Mouse (Mus musculus) MEL (cell line): Measurements from ENCODE around the gene Angptl8. TPM values are rescaled to one million over a fixed set of nuclear protein-coding genes. Genes with fewer than 3 reads are reported as not detected.

Experiments
- DNase-seq: peaks from one replicate; pipeline ENCODE4 v3.0.0; 2011; ENCODE audit warnings: low read depth, low spot score
- H3K27ac ChIP-seq: 2 replicates; pipeline ENCODE4 v1.5.1; 2012; ENCODE audit warnings: low read depth, mild to moderate bottlenecking, control low read depth, low read length, moderate library complexity; ENCODE audit not compliant: control insufficient read depth
- H3K27me3 ChIP-seq, 2 experiments: fragments of 150-350 bp in 1 of 2; sonication (generic) in 1 of 2; 2 replicates each; pipeline ENCODE4 v1.6.1; 2012; ENCODE audit warnings: low read length in 2 of 2, mild to moderate bottlenecking in 2 of 2, improper control_type of control experiment in 1 of 2, moderate library complexity in 1 of 2; ENCODE audit not compliant: insufficient read depth in 2 of 2, control insufficient read depth in 1 of 2
- H3K36me3 ChIP-seq, 2 experiments: 2 replicates each; pipeline ENCODE4 v1.6.1; 2012 to 2014; ENCODE audit warnings: low read length in 2 of 2, improper control_type of control experiment in 1 of 2, inconsistent platforms in 1 of 2, mild to moderate bottlenecking in 1 of 2; ENCODE audit not compliant: insufficient read depth in 2 of 2, control insufficient read depth in 1 of 2
- H3K4me1 ChIP-seq, 2 experiments: fragments of 150-350 bp in 1 of 2; sonication (generic) in 1 of 2; 2 replicates each; pipeline ENCODE4 v1.6.1; 2012; ENCODE audit warnings: low read length in 2 of 2, improper control_type of control experiment in 1 of 2, mild to moderate bottlenecking in 1 of 2; ENCODE audit not compliant: insufficient read depth in 2 of 2, control insufficient read depth in 1 of 2
- H3K4me3 ChIP-seq, 2 experiments: fragments of 150-350 bp in 1 of 2; sonication (generic) in 1 of 2; 2 replicates each; pipeline ENCODE4 v1.5.1; 2012; ENCODE audit warnings: low read depth in 2 of 2, low read length in 2 of 2, mild to moderate bottlenecking in 2 of 2, moderate library complexity in 2 of 2, control low read depth in 1 of 2, improper control_type of control experiment in 1 of 2; ENCODE audit not compliant: control insufficient read depth in 1 of 2, insufficient read depth in 1 of 2
- H3K79me2 ChIP-seq: 2 replicates; pipeline ENCODE4 v1.6.1; 2012; ENCODE audit warnings: mild to moderate bottlenecking, low read length, moderate library complexity; ENCODE audit not compliant: control insufficient read depth, poor library complexity, insufficient read depth
- H3K9ac ChIP-seq: 2 replicates; pipeline ENCODE4 v1.6.1; 2012; ENCODE audit warnings: low read depth, mild to moderate bottlenecking, control low read depth, low read length, moderate library complexity; ENCODE audit not compliant: control insufficient read depth, poor library complexity, severe bottlenecking
- H3K9me3 ChIP-seq: fragments of 150-350 bp; sonication (generic); replicated peaks from 2 replicates; pipeline ENCODE4 v1.6.1; 2012; ENCODE audit warnings: mild to moderate bottlenecking, low read length, improper control_type of control experiment, moderate library complexity; ENCODE audit not compliant: insufficient read depth
- CHD2 ChIP-seq: IDR thresholded peaks from 2 replicates; pipeline ENCODE4 v1.6.1; 2011; ENCODE audit warnings: low read length, improper control_type of control experiment
- ETS1 ChIP-seq: IDR thresholded peaks from 2 replicates; pipeline ENCODE4 v1.6.1; 2012; ENCODE audit warnings: low read depth, mild to moderate bottlenecking, inconsistent platforms, low read length, improper control_type of control experiment, moderate library complexity
- MAZ ChIP-seq: IDR thresholded peaks from 2 replicates; pipeline ENCODE4 v1.6.1; 2012; ENCODE audit warnings: low read depth, mild to moderate bottlenecking, inconsistent platforms, low read length, improper control_type of control experiment
- MEF2A ChIP-seq: IDR thresholded peaks from 2 replicates; pipeline ENCODE4 v1.6.1; 2014; ENCODE audit warnings: low read depth, mild to moderate bottlenecking, inconsistent platforms, low read length, improper control_type of control experiment; ENCODE audit not compliant: poor library complexity, insufficient replicate concordance, severe bottlenecking; ENCODE audit errors: extremely low read depth
- MXI1 ChIP-seq: IDR thresholded peaks from 2 replicates; pipeline ENCODE4 v1.6.1; 2011; ENCODE audit warnings: mild to moderate bottlenecking, low read depth, low read length, improper control_type of control experiment
- MYC ChIP-seq: IDR thresholded peaks from 2 replicates; pipeline ENCODE4 v1.6.1; 2011; ENCODE audit warnings: low read depth, mild to moderate bottlenecking, low read length, improper control_type of control experiment, moderate library complexity
- NELFE ChIP-seq: IDR thresholded peaks from 2 replicates; pipeline ENCODE4 v1.6.1; 2011; ENCODE audit warnings: low read depth, low read length, improper control_type of control experiment
- RCOR1 ChIP-seq: IDR thresholded peaks from 2 replicates; pipeline ENCODE4 v1.6.1; 2012; ENCODE audit warnings: low read depth, mild to moderate bottlenecking, inconsistent platforms, low read length, improper control_type of control experiment
- SMC3 ChIP-seq: IDR thresholded peaks from 2 replicates; pipeline ENCODE4 v1.6.1; 2011; ENCODE audit warnings: low read depth, low read length, improper control_type of control experiment
- UBTF ChIP-seq: IDR thresholded peaks from 2 replicates; pipeline ENCODE4 v1.6.1; 2012; ENCODE audit warnings: low read depth, mild to moderate bottlenecking, inconsistent platforms, low read length, improper control_type of control experiment, moderate library complexity, borderline replicate concordance; ENCODE audit not compliant: insufficient read depth
- USF1 ChIP-seq: IDR thresholded peaks from 2 replicates; pipeline ENCODE4 v1.6.1; 2014; ENCODE audit warnings: low read depth, mild to moderate bottlenecking, inconsistent platforms, low read length, improper control_type of control experiment, moderate library complexity
- ZKSCAN1 ChIP-seq: IDR thresholded peaks from 2 replicates; pipeline ENCODE4 v1.6.1; 2012; ENCODE audit warnings: low read depth, mild to moderate bottlenecking, inconsistent platforms, low read length, improper control_type of control experiment, moderate library complexity
- polyA plus RNA-seq, 2 experiments: library from polyadenylated mRNA; stranded (reverse) in 1 of 2; unstranded in 1 of 2; fragments of >175 nt in 1 of 2; fragments of >200 nt in 1 of 2; gene quantifications; 2 replicates each; pipeline versions ENCODE4 v1.2.1 to v1.2.4; 2012; ENCODE audit warnings: low replicate concordance in 2 of 2, low read depth in 1 of 2; ENCODE audit not compliant: insufficient read length in 2 of 2, insufficient read depth in 1 of 2, missing spikeins in 1 of 2
- total RNA-seq: library from RNA; depleted of rRNA; stranded (reverse); fragments of 300-350 nt; gene quantifications from 2 replicates; pipeline ENCODE4 v1.2.3, GENCODE M21; 2012

Angptl8 gene
- total and polyA plus RNA-seq, 3 experiments, result 0.25 TPM; not detected in 2

GRCm38 (mm10) chr9:21849691-21850677 lies 14.7 kb downstream of the Angptl8 start:
- no peak overlapping the region for H3K4me3 ChIP-seq
- no peak overlapping the region for H3K9ac ChIP-seq

GRCm38 (mm10) chr9:21851084-21851483 lies 15.8 kb downstream of the Angptl8 start:
- Histone ChIP-seq H3K4me1 (no peaks in the 10 kb centered on the region), H3K27ac (no peak overlapping the region), H3K9me3 (no peaks in the 10 kb centered on the region), H3K79me2 (no peaks in the 10 kb centered on the region; the same call in 1 of the 2 replicates), H3K9ac (no peak overlapping the region), H3K27me3 (peaks cover 0 to 4% of the 10 kb centered on the region in 2 experiments; a peak in 2 of 4 replicates), H3K4me3 (no peak overlapping the region), H3K36me3 (peaks cover 0 to 3% of the 10 kb centered on the region in 2 experiments; a peak in 1 of 4 replicates)
- TF ChIP-seq NELFE, result no peak
- TF ChIP-seq MAZ, result no peak
- no peak for TF ChIP-seq MYC
- no peak for TF ChIP-seq UBTF
- TF ChIP-seq MXI1, result peak; percentile 6; the same call in 1 of the 2 replicates
- no peak for DNase-seq

More at GRCm38 (mm10) chr9:21849691-21850677, 14.7 kb downstream of the Angptl8 start:
- Histone ChIP-seq H3K9me3 (no peaks in the 10 kb centered on the region), H3K27ac (no peak overlapping the region), H3K27me3 (peaks cover 0 to under 1% of the 10 kb centered on the region in 2 experiments; a peak in 1 of 4 replicates), H3K4me1 (no peaks in the 10 kb centered on the region), H3K36me3 (peaks cover 0 to 3% of the 10 kb centered on the region in 2 experiments; a peak in 1 of 4 replicates), H3K79me2 (no peaks in the 10 kb centered on the region; the same call in 1 of the 2 replicates)
- TF ChIP-seq USF1 (no peak), MAZ (no peak), MEF2A (no peak), CHD2 (no peak), ZKSCAN1 (no peak), RCOR1 (no peak), UBTF (no peak), ETS1 (no peak), SMC3 (no peak)
- DNase-seq, result no peak
